Mouse (Mus musculus) left cerebral cortex, postnatal 36 days (tissue): ENCODE measurements around the gene Lcp2. TPM values are rescaled to one million over a fixed set of nuclear protein-coding genes. Genes with fewer than 3 reads are reported as not detected.

Source experiments
- DNase-seq, 2 experiments: peaks; one replicate each; pipeline ENCODE4 v3.0.0; 2021 to 2022; ENCODE audit warnings: low spot score in 2 of 2, mixed read lengths in 1 of 2
- intact Hi-C: fragments of 180-260 bp; cut with DNase I; formaldehyde crosslinking; loops from one replicate; pipeline ENCODE4 v1.15.1; 2025
- total RNA-seq, 2 experiments: library from RNA; stranded (reverse); gene quantifications; 2 replicates each; pipeline ENCODE4 v1.2.3; 2021

The Lcp2 gene
- 1 to 10 TPM; 2.4 to 3.5 TPM for total RNA-seq

- intact Hi-C loops = no loop called here
- no peak for DNase-seq
These were observed at the start of gene Lcp2 for GRCm38 (mm10) chr11:34046767-34047541. Lcp2 (plus strand) TSS chr11:34046920.

DNA sequence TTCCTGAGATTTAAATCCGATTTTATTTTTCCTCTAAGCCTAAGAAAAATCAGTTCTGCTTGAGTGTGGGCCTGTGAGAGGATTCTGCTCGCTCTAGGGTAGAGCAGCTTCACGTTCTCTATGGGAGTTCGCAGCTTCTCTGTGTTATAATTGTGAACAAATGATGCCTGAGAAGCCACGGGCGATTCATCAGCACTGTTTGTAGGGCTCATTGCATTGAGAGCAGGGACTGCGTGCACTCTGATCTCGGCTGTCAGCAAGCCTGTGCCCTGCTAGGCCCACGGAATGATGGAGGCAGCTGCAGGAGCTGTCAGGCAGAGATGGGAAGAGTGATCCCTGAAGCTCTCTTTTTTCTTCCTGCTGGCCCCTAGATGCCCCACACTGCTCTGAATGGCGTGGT lies 48.5 kb upstream of the Lcp2 start:
- intact Hi-C loops = no loop called here
- DNase-seq = no peak

DNA sequence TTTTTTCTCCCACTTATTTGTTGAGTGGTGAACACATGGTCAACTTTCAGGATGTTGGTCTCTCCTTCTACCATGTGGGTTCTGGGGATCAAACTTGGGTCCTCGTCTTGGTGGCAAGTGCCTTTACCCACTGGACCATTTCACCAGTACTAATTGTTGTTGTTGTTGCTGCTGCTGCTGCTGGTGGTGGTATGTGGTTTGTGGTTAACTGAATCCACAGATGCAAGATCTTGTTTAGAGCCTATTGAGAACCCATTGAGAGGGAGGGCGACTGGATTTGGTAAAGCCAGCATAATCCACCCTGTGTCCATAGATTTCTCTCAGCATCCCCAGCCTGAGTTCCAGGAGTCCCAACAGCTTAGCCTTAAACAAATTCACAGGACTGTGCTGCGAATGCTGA lies 46.3 kb upstream of the Lcp2 start:
- intact Hi-C loops = loop anchor here (10.0 kb wide), 2 partner anchors 214 to 266 kb away; no protein-coding TSS in a partner anchor

DNA sequence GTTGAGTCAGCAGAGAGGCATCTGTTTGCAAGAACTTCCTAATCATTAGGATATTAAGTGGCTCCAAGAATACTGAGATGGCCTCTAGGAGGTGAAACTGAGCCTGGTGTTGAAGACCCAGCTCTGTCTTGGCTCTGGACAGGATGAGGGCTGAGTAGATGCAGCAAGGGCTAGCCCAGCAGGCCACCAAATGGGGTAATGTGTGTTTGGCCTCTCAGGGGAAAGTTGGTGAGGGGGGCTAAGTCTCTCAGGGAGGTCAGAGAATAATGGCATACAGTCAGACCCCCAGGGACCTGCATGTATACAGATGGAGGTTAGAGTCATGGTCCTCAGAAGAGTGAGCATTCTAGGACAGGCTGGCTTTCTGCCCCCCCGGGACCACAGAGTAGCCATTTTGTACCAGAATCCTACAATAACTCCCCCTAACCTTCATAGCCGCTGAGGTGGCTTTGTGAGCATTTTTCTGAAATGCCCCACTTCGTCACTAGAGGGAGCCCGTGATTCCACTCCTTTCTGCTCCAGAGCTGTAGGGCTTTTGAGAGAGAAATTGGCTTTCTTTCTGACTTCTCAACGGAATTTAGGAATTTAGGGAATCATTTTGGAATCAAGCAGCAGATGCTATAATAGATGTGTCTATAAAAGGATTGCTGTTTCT lies 44.7 kb upstream of the Lcp2 start:
- intact Hi-C loops = loop anchor here (10.0 kb wide), 2 partner anchors 213 to 267 kb away; no protein-coding TSS in a partner anchor
- DNase-seq = peak; percentile 47 to 57

More for the DNA sequence above, 46.3 kb upstream of the Lcp2 start:
- DNase-seq = no peak

- no peak for DNase-seq
- intact Hi-C loops = loop anchor here (10.0 kb wide), 2 partner anchors 212 to 268 kb away; no protein-coding TSS in a partner anchor
These were observed 44.1 kb upstream of the Lcp2 start for GRCm38 (mm10) chr11:34002593-34002965.

DNA sequence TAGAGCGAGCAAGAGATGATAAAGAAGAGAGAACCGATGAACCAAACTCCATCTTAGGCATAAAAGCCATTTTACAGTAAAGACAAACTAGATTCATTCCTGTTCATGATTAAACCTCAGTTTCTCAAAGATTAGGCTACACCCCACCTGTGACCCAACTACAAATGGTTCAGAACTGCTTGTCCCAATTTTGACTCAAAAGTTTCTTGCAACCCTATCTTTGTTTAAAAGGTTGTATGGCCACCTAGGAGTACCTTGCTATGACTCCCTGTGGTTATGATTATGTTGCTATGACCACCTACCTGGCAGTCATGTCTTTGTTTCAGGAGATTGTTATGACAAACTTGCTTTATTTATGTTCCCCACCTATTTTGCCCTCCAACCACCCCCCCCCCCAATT lies 39.1 kb upstream of the Lcp2 start:
- DNase-seq = no peak
- intact Hi-C loops = loop anchor here (5.0 to 10.0 kb wide), 4 partner anchors 65 to 273 kb away; no protein-coding TSS in a partner anchor

GRCm38 (mm10) chr11:34008214-34008613 lies 38.5 kb upstream of the Lcp2 start:
- no peak for DNase-seq
- intact Hi-C loops = loop anchor here (5.0 to 10.0 kb wide), 4 partner anchors 64 to 273 kb away; no protein-coding TSS in a partner anchor

GRCm38 (mm10) chr11:34008702-34009101 lies 38.0 kb upstream of the Lcp2 start:
- intact Hi-C loops = loop anchor here (5.0 to 10.0 kb wide), 4 partner anchors 64 to 274 kb away; no protein-coding TSS in a partner anchor
- peak; percentile 18 to 54 for DNase-seq

- intact Hi-C loops = loop anchor here (5.0 to 10.0 kb wide), 4 partner anchors 63 to 275 kb away; no protein-coding TSS in a partner anchor
- no peak for DNase-seq
These were observed 37.2 kb upstream of the Lcp2 start for GRCm38 (mm10) chr11:34009316-34010087.

DNA sequence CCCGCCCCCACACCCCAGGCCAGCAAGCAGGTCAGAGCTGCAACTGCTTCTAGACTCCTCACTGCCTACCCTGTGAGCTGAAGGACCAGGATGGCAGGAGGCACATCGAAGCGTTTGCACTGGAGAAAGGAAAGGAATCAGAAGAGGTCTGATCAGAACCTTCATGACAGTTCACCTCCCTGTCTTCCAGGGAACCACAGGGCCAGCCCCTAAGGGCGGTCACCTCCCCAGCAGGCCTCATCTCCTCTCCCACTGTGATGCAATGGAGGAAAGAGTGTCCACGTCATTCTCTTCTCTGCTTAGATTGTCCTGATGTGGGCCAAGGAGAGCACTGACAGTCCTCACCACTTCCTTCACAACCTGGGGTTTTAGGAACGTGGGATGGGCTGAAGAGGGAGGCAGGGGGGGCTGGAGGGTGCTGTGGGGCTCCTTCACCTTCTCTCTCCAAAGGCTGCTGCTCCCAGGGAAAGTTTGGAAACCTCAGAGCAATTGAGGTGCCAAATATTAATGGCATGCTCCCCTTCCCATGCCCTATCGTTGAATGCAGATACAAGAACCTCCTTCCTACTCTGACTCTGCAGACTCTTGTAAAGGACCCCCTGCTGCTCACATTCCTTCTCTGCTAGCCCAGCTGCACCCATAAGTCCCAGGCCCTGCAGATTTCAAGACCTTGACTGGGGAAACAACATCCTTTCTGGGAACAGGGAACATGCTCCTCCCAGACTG lies 36.4 kb upstream of the Lcp2 start:
- DNase-seq = no peak
- intact Hi-C loops = no loop called here

- DNase-seq = peak; percentile 12 to 28
- intact Hi-C loops = no loop called here
These were observed 35.9 kb upstream of the Lcp2 start for GRCm38 (mm10) chr11:34010859-34011172.

DNA sequence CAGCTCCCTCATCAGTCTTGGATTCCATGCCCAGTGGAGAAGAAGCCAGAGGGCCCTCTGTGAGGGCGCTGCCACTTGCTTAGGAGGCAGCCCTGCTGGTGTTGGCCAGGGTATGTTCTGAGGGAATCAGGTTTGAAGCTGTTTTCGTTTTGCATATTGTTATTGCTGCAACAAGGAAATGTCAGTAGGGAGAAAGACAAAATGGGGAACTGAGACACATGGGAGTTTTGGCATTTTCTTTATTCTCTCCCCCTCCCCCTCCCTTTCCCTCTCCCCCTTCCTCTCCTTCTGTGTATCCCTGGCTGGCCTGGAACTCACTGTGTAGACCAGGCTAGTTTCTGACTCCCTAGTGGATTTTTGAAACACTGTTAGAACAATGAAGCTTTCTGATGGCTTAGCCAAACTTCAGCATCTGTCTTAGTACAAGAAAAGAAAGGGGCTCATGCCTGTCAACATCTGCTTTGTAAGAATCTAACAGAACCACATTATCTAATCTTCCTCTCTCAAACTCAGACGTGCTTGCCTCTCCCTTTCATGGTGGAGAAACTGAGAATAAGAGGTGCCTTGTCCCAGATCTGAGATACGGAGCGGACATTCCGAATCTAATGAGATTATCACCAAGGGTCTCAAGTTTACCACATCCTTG lies 34.6 kb upstream of the Lcp2 start:
- intact Hi-C loops = no loop called here
- no peak for DNase-seq

DNA sequence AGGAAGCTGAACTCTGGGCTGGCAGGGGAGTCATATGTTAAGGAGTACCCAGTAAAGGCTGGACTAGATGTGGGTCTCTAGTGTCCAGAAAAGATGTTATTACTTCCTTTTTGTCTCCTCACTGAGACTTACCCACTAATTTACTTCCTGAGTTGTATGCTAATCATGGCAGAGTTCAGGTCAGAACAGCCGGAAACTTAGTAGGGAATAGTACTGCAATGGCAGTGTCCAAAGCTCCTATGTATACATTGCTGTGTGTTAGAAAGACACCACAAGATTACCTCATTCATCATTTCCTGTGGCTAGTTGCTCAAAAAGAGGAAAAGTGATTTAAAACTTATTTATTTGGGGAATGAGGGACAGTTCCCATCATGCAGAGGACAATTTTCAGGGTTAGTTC lies 21.6 kb upstream of the Lcp2 start:
- intact Hi-C loops = no loop called here
- no peak for DNase-seq

- no peak for DNase-seq
- intact Hi-C loops = no loop called here
These were observed 17.1 kb upstream of the Lcp2 start for GRCm38 (mm10) chr11:34029658-34030057.

DNA sequence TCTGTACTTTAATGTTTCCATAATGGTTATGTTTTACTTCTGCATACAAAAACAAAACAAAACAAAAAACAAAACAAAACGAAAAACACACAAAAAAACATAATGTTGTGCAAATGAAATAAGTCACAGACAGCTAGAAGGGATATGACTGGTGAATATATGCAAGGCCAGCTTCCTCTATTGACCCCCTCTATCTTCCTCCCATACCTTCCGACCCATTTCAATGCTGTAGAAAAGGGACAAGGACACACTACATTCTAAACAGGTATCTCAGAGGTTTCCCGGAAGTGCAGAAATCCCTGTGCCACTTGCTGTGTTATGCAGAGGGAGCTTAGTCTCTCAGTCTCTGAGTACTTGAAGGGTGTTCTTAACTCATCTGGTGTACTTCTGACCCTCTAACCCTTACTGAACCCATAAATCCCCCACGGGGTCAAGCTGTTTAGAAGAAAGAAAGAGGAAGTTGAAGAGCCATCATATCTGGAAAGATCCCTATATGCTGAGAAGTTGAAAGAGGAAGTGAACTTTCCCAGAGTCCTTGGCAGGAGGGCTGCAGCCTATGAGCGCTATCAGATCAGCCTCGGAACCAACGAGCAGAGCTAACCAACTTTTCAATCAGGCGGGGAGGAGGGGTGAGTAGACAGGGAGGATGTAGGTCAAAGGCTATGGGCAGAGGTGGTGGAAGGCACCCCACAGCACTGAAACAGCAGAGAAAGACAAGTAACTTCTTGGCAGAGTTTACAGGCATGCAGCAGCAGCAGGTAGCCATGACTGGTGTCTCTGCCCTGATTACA lies 15.5 kb upstream of the Lcp2 start:
- intact Hi-C loops = no loop called here
- no peak for DNase-seq

DNA sequence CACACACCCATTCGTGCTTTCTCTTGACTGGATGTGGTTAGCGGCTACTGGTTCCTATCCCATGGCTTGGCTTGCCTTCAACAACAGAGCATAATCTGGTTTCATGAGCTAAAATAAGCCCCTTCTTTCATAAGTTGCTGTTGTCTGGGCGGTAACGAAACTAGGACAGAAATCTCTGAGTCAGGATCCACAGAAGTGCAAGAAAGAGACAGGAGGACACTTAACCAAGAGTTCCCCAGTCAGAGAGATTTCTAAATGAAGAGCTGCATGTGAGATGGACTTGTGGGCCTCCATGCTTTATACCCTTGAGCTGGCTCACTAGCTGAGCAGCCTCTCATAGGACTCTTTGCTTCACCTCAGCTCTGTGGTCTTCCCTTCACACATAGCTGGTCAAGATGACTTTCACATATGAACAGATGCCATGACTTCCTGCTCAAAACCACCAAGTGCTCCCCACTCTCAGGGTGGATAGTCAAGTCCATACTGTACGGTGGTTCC lies 12.7 kb upstream of the Lcp2 start:
- DNase-seq = peak; percentile 23 to 24

GRCm38 (mm10) chr11:34034794-34035193 lies 11.9 kb upstream of the Lcp2 start:
- intact Hi-C loops = no loop called here
- DNase-seq = no peak

More for the DNA sequence above, 12.7 kb upstream of the Lcp2 start:
- intact Hi-C loops = no loop called here
